Comparison of ENCODE assay signal across 8 mouse cellular contexts in the genomic region with DNA sequence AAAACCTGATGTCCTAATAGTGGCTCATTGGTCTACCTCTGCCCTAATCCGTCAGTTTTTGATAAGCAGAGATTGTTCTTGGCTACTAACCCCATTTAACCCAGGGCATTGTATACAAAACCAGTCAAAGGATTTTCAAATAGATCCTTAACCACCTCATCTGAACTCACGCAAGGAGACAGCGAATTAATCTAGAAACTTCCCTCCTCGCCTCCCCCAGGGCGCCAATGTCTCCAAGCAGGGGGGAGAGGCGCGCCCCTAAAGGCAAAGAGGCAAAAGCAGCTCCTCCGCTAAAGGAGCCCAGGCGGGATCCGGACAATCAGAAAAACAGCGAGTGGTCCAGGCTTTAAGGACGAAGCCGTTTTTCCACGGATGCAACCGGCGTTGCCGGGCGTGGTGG. TPM values are rescaled to one million over a fixed set of nuclear protein-coding genes. Genes with fewer than 3 reads are reported as not detected.
DNase-seq lines count a peak whose midpoint lies in the region; ATAC-seq and TF ChIP-seq lines count a peak whose summit lies in the region.

No protein-coding gene starts in this region.

- peak overlapping the region; percentile 94 for H3K9ac ChIP-seq in kidney, embryonic 16.5 days (replicated peaks; ENCODE audit: low read length)
- H3K9ac ChIP-seq in embryonic facial prominence, embryonic 11.5 days (replicated peaks; ENCODE audit: low read length) = peak overlapping the region; percentile 97
- H3K9ac ChIP-seq in intestine, embryonic 14.5 days (ENCODE audit: low read length) = peak overlapping the region; percentile 95
- H3K9ac ChIP-seq in midbrain, postnatal 0 days (replicated peaks; ENCODE audit: low read length, poor library complexity, severe bottlenecking) = peak overlapping the region; percentile 76

- peak overlapping the region; percentile 92 for H3K4me2 ChIP-seq in kidney, embryonic 16.5 days (replicated peaks; ENCODE audit: low read depth, low read length)
- H3K4me2 ChIP-seq in embryonic facial prominence, embryonic 11.5 days (ENCODE audit: low read depth, low read length) = peak overlapping the region; percentile 91
- H3K4me2 ChIP-seq in intestine, embryonic 14.5 days (ENCODE audit: low read length) = peak overlapping the region; percentile 91
- H3K4me2 ChIP-seq in midbrain, postnatal 0 days (ENCODE audit: low read depth, low read length, poor library complexity, severe bottlenecking) = peak overlapping the region; percentile 69

- WGBS in kidney, embryonic 16.5 days = under 1% methylated on average over 18 of the region's 18 CpGs
- WGBS in embryonic facial prominence, embryonic 11.5 days = 2% methylated on average over 18 of the region's 18 CpGs
- WGBS in intestine, embryonic 14.5 days = under 1% methylated on average over 18 of the region's 18 CpGs
- WGBS in midbrain, postnatal 0 days = 0% methylated on average over 18 of the region's 18 CpGs

- H3K4me3 ChIP-seq in kidney, embryonic 16.5 days (ENCODE audit: low read length) = peak overlapping the region; percentile 85
- peak overlapping the region; percentile 98 for H3K4me3 ChIP-seq in embryonic facial prominence, embryonic 11.5 days (ENCODE audit: low read depth, low read length)
- H3K4me3 ChIP-seq in intestine, embryonic 14.5 days (ENCODE audit: low read depth, low read length) = peak overlapping the region; percentile 90
- H3K4me3 ChIP-seq in midbrain, postnatal 0 days (ENCODE audit: low read depth, low read length) = peak overlapping the region; percentile 65

- no peaks in the 10 kb centered on the region for H3K9me3 ChIP-seq in kidney, embryonic 16.5 days (ENCODE audit: low read length)
- H3K9me3 ChIP-seq in embryonic facial prominence, embryonic 11.5 days (replicated peaks; ENCODE audit: control insufficient read depth, low read length) = no peaks in the 10 kb centered on the region
- H3K9me3 ChIP-seq in intestine, embryonic 14.5 days (ENCODE audit: control insufficient read depth, low read length) = no peaks in the 10 kb centered on the region
- H3K9me3 ChIP-seq in midbrain, postnatal 0 days (ENCODE audit: low read length) = no peaks in the 10 kb centered on the region

- H3K36me3 ChIP-seq in kidney, embryonic 16.5 days (ENCODE audit: insufficient read depth, low read length) = 0 out of 2 replicates have a peak, but pooled peaks cover 5% of the 10 kb centered on the region
- no peaks in the 10 kb centered on the region for H3K36me3 ChIP-seq in embryonic facial prominence, embryonic 11.5 days (replicated peaks; ENCODE audit: control insufficient read depth, insufficient read depth, low read depth, low read length)
- H3K36me3 ChIP-seq in intestine, embryonic 14.5 days (ENCODE audit: control insufficient read depth, insufficient read depth, low read length) = peaks cover 11% of the 10 kb centered on the region
- H3K36me3 ChIP-seq in midbrain, postnatal 0 days (ENCODE audit: insufficient read depth, low read length) = no peaks in the 10 kb centered on the region

- 0 out of 2 replicates have a peak, but pooled peaks have one; percentile 15 for TF ChIP-seq CTCF in midbrain, postnatal 0 days (IDR thresholded peaks at IDR 0.05)

- peak overlapping the region; percentile 99 for H3K27ac ChIP-seq in kidney, embryonic 16.5 days (ENCODE audit: low read length)
- H3K27ac ChIP-seq in embryonic facial prominence, embryonic 11.5 days (replicated peaks; ENCODE audit: low read depth, low read length) = peak overlapping the region; percentile 99
- H3K27ac ChIP-seq in intestine, embryonic 14.5 days (ENCODE audit: low read depth) = peak overlapping the region; percentile 93
- H3K27ac ChIP-seq in midbrain, postnatal 0 days (ENCODE audit: low read depth, low read length) = peak overlapping the region; percentile 97

- H3K4me1 ChIP-seq in kidney, embryonic 16.5 days (ENCODE audit: insufficient read depth, low read length) = peaks cover 27% of the 10 kb centered on the region
- peaks cover 3% of the 10 kb centered on the region for H3K4me1 ChIP-seq in embryonic facial prominence, embryonic 11.5 days (ENCODE audit: control insufficient read depth, insufficient read depth, low read length)
- peaks cover 18% of the 10 kb centered on the region for H3K4me1 ChIP-seq in intestine, embryonic 14.5 days (replicated peaks; ENCODE audit: control insufficient read depth, insufficient read depth, low read length)
- peaks cover 11% of the 10 kb centered on the region; the same call in 1 of the 2 replicates for H3K4me1 ChIP-seq in midbrain, postnatal 0 days (ENCODE audit: insufficient read depth, low read length)

- H3K27me3 ChIP-seq in kidney, embryonic 16.5 days (ENCODE audit: insufficient read depth, low read length) = no peaks in the 10 kb centered on the region
- no peaks in the 10 kb centered on the region for H3K27me3 ChIP-seq in embryonic facial prominence, embryonic 11.5 days (ENCODE audit: control insufficient read depth, insufficient read depth, low read length)
- H3K27me3 ChIP-seq in intestine, embryonic 14.5 days (replicated peaks; ENCODE audit: control insufficient read depth, insufficient read depth, low read length) = no peaks in the 10 kb centered on the region
- H3K27me3 ChIP-seq in midbrain, postnatal 0 days (ENCODE audit: insufficient read depth, low read length) = no peaks in the 10 kb centered on the region

- ATAC-seq in kidney, embryonic 16.5 days (ENCODE audit: low FRiP score, low TSS enrichment) = peak; percentile 5; the same call in 1 of the 2 replicates
- ATAC-seq in embryonic facial prominence, embryonic 11.5 days (replicated peaks; ENCODE audit: insufficient number of reproducible peaks, low FRiP score, low TSS enrichment, low read depth) = no peak; the same call in 1 of the 2 replicates
- ATAC-seq in intestine, embryonic 14.5 days (replicated peaks; ENCODE audit: low FRiP score, low TSS enrichment, low read depth) = no peak; the same call in 1 of the 2 replicates
- peak; percentile 35 for ATAC-seq in midbrain, postnatal 0 days (ENCODE audit: low FRiP score)

- no peak for DNase-seq in kidney, postnatal 10 days
- DNase-seq in embryonic facial prominence, embryonic 11.5 days (ENCODE audit: low spot score) = no peak
- DNase-seq in intestine, embryonic 14.5 days (ENCODE audit: low spot score) = no peak
- peak; percentile 46 for DNase-seq in midbrain, postnatal 0 days (ENCODE audit: low spot score)
- DNase-seq in left cerebral cortex, adult 9 months (ENCODE audit: low spot score in 2 of 2) = no peak
- no peak for DNase-seq in gastrocnemius, adult 8-10 months (ENCODE audit: low spot score in 2 of 2)
- no peak for DNase-seq in kidney, postnatal 4 days

RNA-seq across cellular contexts. Expression of a gene that starts 0.6 kb away (rescaled TPM):
- 409 and 441 TPM in 2 replicates for polyA plus RNA-seq in kidney, embryonic 16.5 days (2015; fragmentation: Nextera tagmentation; extraction: Ambion mirVana)
- 641 and 733 TPM in 2 replicates for polyA plus RNA-seq in embryonic facial prominence, embryonic 11.5 days (2014; fragmentation: Nextera tagmentation; extraction: Ambion mirVana)
- 465 and 489 TPM in 2 replicates for polyA plus RNA-seq in intestine, embryonic 14.5 days (2014; fragmentation: Nextera tagmentation; extraction: Ambion mirVana)
- 109 and 117 TPM in 2 replicates for total RNA-seq in midbrain, postnatal 0 days (2014; rRNA removed)
- 390 and 433 TPM in 2 replicates for polyA plus RNA-seq in midbrain, postnatal 0 days (2015; fragmentation: Nextera tagmentation; extraction: Ambion mirVana)
- 10 to 100 TPM; 70.5 to 81.9 (median 74.5) TPM for total RNA-seq in gastrocnemius, adult 8-10 months (2022)

RNA-seq across cellular contexts. Expression of a gene that starts 22.8 kb away (rescaled TPM):
- 667 and 704 TPM in 2 replicates for polyA plus RNA-seq in kidney, embryonic 16.5 days (2015; fragmentation: Nextera tagmentation; extraction: Ambion mirVana)
- polyA plus RNA-seq in embryonic facial prominence, embryonic 11.5 days (2014; fragmentation: Nextera tagmentation; extraction: Ambion mirVana) = 1,020 and 1,060 TPM in 2 replicates
- 929 and 986 TPM in 2 replicates for polyA plus RNA-seq in intestine, embryonic 14.5 days (2014; fragmentation: Nextera tagmentation; extraction: Ambion mirVana)
- 415 and 452 TPM in 2 replicates for total RNA-seq in midbrain, postnatal 0 days (2014; rRNA removed)
- 443 and 454 TPM in 2 replicates for polyA plus RNA-seq in midbrain, postnatal 0 days (2015; fragmentation: Nextera tagmentation; extraction: Ambion mirVana)
- 100 to 1,000 TPM; 367 to 418 (median 380) TPM for total RNA-seq in gastrocnemius, adult 8-10 months (2022)

RNA-seq across cellular contexts. Expression of a gene that starts 24.9 kb away (rescaled TPM):
- polyA plus RNA-seq in kidney, embryonic 16.5 days (2015; fragmentation: Nextera tagmentation; extraction: Ambion mirVana) = 3,411 and 3,412 TPM in 2 replicates
- 2,412 and 2,488 TPM in 2 replicates for polyA plus RNA-seq in embryonic facial prominence, embryonic 11.5 days (2014; fragmentation: Nextera tagmentation; extraction: Ambion mirVana)
- 2,618 and 2,654 TPM in 2 replicates for polyA plus RNA-seq in intestine, embryonic 14.5 days (2014; fragmentation: Nextera tagmentation; extraction: Ambion mirVana)
- 4,011 and 6,126 TPM in 2 replicates for total RNA-seq in midbrain, postnatal 0 days (2014; rRNA removed)
- polyA plus RNA-seq in midbrain, postnatal 0 days (2015; fragmentation: Nextera tagmentation; extraction: Ambion mirVana) = 2,103 and 2,155 TPM in 2 replicates
- total RNA-seq in gastrocnemius, adult 8-10 months (2022) = 1,000 to 10,000 TPM; 3,262 to 3,916 (median 3,403) TPM

RNA-seq across cellular contexts. Expression of a gene that starts 33.2 kb away (rescaled TPM):
- 10.9 and 14.3 TPM in 2 replicates for polyA plus RNA-seq in kidney, embryonic 16.5 days (2015; fragmentation: Nextera tagmentation; extraction: Ambion mirVana)
- 14.0 and 14.2 TPM in 2 replicates for polyA plus RNA-seq in embryonic facial prominence, embryonic 11.5 days (2014; fragmentation: Nextera tagmentation; extraction: Ambion mirVana)
- 23.7 and 26.2 TPM in 2 replicates for polyA plus RNA-seq in intestine, embryonic 14.5 days (2014; fragmentation: Nextera tagmentation; extraction: Ambion mirVana)
- total RNA-seq in midbrain, postnatal 0 days (2014; rRNA removed) = 14.0 and 17.3 TPM in 2 replicates
- polyA plus RNA-seq in midbrain, postnatal 0 days (2015; fragmentation: Nextera tagmentation; extraction: Ambion mirVana) = 8.0 and 9.3 TPM in 2 replicates
- total RNA-seq in gastrocnemius, adult 8-10 months (2022) = 10 to 100 TPM; 11.3 to 13.9 (median 12.6) TPM

RNA-seq across cellular contexts. Expression of a gene that starts 43.2 kb away (rescaled TPM):
- 83.4 and 84.1 TPM in 2 replicates for polyA plus RNA-seq in kidney, embryonic 16.5 days (2015; fragmentation: Nextera tagmentation; extraction: Ambion mirVana)
- 121 and 132 TPM in 2 replicates for polyA plus RNA-seq in embryonic facial prominence, embryonic 11.5 days (2014; fragmentation: Nextera tagmentation; extraction: Ambion mirVana)
- polyA plus RNA-seq in intestine, embryonic 14.5 days (2014; fragmentation: Nextera tagmentation; extraction: Ambion mirVana) = 85.8 and 89.1 TPM in 2 replicates
- total RNA-seq in midbrain, postnatal 0 days (2014; rRNA removed) = 19.8 and 30.1 TPM in 2 replicates
- 33.5 and 33.6 TPM in 2 replicates for polyA plus RNA-seq in midbrain, postnatal 0 days (2015; fragmentation: Nextera tagmentation; extraction: Ambion mirVana)
- 1 to 10 TPM in 1 of 4 experiments, under 1 TPM in 3; 0.40 to 1.0 (median 0.45) TPM for total RNA-seq in gastrocnemius, adult 8-10 months (2022)

Comparison
In these comparisons a context has a peak if more than half of its experiments do, and no peak if none do; other contexts are left out.
1. ATAC-seq: peak in kidney, embryonic 16.5 days (single experiment) and midbrain, postnatal 0 days (single experiment); none in embryonic facial prominence, embryonic 11.5 days (single experiment) and intestine, embryonic 14.5 days (single experiment).
2. Peak in every context shown above with its lines, with median percentiles within 50 percentile points of each other: H3K27ac ChIP-seq, H3K4me2 ChIP-seq, H3K4me3 ChIP-seq and H3K9ac ChIP-seq.